Mouse (Mus musculus): Measurements from ENCODE around the gene Icam1.

DNA sequence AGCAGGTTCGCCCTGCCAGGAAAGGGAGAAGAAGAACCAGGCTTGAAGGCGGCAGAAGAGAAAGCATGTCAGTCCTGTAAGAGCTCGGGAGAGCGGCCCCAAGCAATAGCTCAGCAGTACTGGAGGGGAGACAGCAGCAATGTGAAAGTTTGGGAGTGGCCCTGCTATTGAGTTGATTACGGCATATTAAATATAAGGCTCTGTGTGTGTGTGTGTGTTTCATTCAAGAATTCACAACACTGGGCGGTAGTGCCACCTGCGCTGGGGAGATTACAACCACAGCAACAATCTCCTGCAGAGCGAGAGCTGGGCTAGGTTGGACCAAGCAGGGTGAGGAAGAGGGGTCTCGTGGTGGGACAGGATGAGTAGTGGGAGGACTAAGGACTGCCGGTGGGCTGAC lies 35.8 kb downstream of the Icam1 start:
- TF ChIP-seq CTCF (IDR thresholded peaks at IDR 0.05; ENCODE audit: low read depth) (no peak), EP300 (IDR thresholded peaks at IDR 0.05; ENCODE audit: low read depth) (no peak)

Data from heart, postnatal 0 days (tissue).